Mouse (Mus musculus) embryonic facial prominence, embryonic 15.5 days (tissue): ENCODE results near the gene Ssxb5. TPM values are rescaled to one million over a fixed set of nuclear protein-coding genes. Genes with fewer than 3 reads are reported as not detected.
"Not testable (repeated sequence)": the region's sequence is repeated elsewhere in the genome, so short reads cannot be mapped to it uniquely, and the experiment has no call there.

Source experiments
- ATAC-seq: fragments of 200-750 bp; cut with Nextera tagmentation; 2 replicates; pipeline ENCODE4 v1.8.0; 2017; ENCODE audit warnings: low read depth, moderate TSS enrichment; ENCODE audit not compliant: insufficient number of reproducible peaks, low FRiP score, low TSS enrichment
- H3K27ac ChIP-seq: fragments of 300-500 bp; sonication (generic); replicated peaks from 2 replicates; pipeline ENCODE4 v1.5.1; 2015; ENCODE audit warnings: mild to moderate bottlenecking, inconsistent platforms
- H3K27me3 ChIP-seq: fragments of 300-500 bp; sonication (generic); 2 replicates; pipeline ENCODE4 v1.6.1; 2015; ENCODE audit warnings: inconsistent platforms
- H3K36me3 ChIP-seq: fragments of 300-500 bp; sonication (generic); 2 replicates; pipeline ENCODE4 v1.6.1; 2015; ENCODE audit warnings: mild to moderate bottlenecking, inconsistent platforms
- H3K4me1 ChIP-seq: fragments of 300-500 bp; sonication (generic); 2 replicates; pipeline ENCODE4 v1.6.1; 2015; ENCODE audit warnings: inconsistent platforms
- H3K4me2 ChIP-seq: fragments of 300-500 bp; sonication (generic); replicated peaks from 2 replicates; pipeline ENCODE4 v1.6.1; 2015; ENCODE audit warnings: mild to moderate bottlenecking, inconsistent platforms
- H3K4me3 ChIP-seq: fragments of 300-500 bp; sonication (generic); replicated peaks from 2 replicates; pipeline ENCODE4 v1.5.1; 2015; ENCODE audit warnings: mild to moderate bottlenecking, inconsistent platforms
- H3K9ac ChIP-seq: fragments of 300-500 bp; sonication (generic); 2 replicates; pipeline ENCODE4 v1.6.1; 2015; ENCODE audit warnings: inconsistent platforms
- H3K9me3 ChIP-seq: fragments of 300-500 bp; sonication (generic); replicated peaks from 2 replicates; pipeline ENCODE4 v1.6.1; 2016; ENCODE audit warnings: inconsistent platforms
- whole genome bisulfite sequencing: fragments of 180-500 bp; shearing (Covaris S2); methylation state at CpG from one replicate; pipeline ENCODE4 v1.1.7; 2015; 5-methylcytosine and 5-hydroxymethylcytosine counted together
- polyA plus RNA-seq: library from polyadenylated mRNA; unstranded; fragments of >200 nt; fragmentation: Nextera tagmentation; extraction: Ambion mirVana; gene quantifications from 2 replicates; pipeline ENCODE4 v1.2.1, GENCODE M21; 2015

The Ssxb5 gene
- not detected in 2 replicates for polyA plus RNA-seq

DNA sequence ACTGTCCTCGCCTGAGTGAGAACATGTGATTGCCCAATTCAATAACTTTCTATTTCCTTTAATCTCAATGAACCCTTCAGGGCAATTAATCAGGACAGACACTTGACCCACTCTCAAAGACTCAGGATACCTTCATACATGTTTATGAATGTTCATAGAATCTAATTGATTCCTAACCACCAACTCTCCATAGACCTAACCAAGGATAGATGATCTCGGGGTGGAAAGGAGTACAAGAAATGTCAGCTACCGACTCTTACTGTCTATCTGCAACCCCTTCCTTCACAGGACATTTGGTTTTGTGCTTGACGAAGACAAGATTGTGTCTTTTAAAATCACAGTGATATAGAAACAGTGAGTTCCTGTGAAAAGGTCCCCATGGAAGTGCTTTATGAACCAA is at the start of gene Ssxb5:
TSS of gene Ssxb5 (plus strand) at position 301 of the 400 bp plus-strand sequence.
- not testable (repeated sequence) for H3K36me3 ChIP-seq, H3K4me1 ChIP-seq, H3K27me3 ChIP-seq, ATAC-seq, H3K9ac ChIP-seq, H3K4me3 ChIP-seq, H3K27ac ChIP-seq, H3K9me3 ChIP-seq, H3K4me2 ChIP-seq
- WGBS, result 71% methylated on average over 4 of the region's 4 CpGs

- H3K9ac ChIP-seq, result no peak overlapping the region
- H3K4me1 ChIP-seq, result no peaks in the 10 kb centered on the region
- H3K27me3 ChIP-seq, result no peaks in the 10 kb centered on the region
- no peak for ATAC-seq
- H3K36me3 ChIP-seq, result no peaks in the 10 kb centered on the region
- no peak overlapping the region for H3K27ac ChIP-seq
- H3K4me2 ChIP-seq, result no peak overlapping the region
- H3K9me3 ChIP-seq, result no peaks in the 10 kb centered on the region
- no peak overlapping the region for H3K4me3 ChIP-seq
Observed at GRCm38 (mm10) chrX:8832043-8832442, 28.6 kb downstream of the Ssxb5 start.

DNA sequence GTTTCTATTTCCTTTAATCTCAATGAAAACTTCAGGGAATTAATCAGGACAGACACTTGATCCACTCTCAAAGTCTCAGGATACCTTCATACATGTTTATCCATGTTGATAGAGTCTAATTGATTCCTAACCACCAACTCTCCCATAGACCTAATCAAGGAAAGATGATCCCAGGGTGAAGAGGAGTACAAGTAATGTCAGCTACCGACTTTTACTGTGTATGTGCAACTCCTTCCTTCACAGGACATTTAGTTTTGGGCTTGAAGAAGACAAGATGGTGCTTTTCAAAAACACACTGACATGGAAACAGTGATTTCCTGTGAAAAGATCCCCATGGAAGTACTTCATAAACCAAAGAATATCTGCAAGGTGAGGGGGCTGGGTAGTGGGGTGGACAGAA is 40.2 kb downstream of the Ssxb5 start, which contains the start of gene Gm6592:
TSS of gene Gm6592 (plus strand) at position 301 of the 400 bp plus-strand sequence.
- H3K27me3 ChIP-seq, result no peaks in the 10 kb centered on the region
- 77% methylated on average over 1 of the region's 1 CpGs for WGBS
- H3K9me3 ChIP-seq, result no peaks in the 10 kb centered on the region
- no peak within 1 kb of the TSS for H3K4me2 ChIP-seq
- no peak within 1 kb of the TSS for H3K4me3 ChIP-seq
- no peak within 1 kb of the TSS for H3K27ac ChIP-seq
- H3K9ac ChIP-seq, result no peak within 1 kb of the TSS
- no peaks in the 10 kb centered on the region for H3K4me1 ChIP-seq
- H3K36me3 ChIP-seq, result no peaks in the 10 kb centered on the region
- no peak for ATAC-seq

DNA sequence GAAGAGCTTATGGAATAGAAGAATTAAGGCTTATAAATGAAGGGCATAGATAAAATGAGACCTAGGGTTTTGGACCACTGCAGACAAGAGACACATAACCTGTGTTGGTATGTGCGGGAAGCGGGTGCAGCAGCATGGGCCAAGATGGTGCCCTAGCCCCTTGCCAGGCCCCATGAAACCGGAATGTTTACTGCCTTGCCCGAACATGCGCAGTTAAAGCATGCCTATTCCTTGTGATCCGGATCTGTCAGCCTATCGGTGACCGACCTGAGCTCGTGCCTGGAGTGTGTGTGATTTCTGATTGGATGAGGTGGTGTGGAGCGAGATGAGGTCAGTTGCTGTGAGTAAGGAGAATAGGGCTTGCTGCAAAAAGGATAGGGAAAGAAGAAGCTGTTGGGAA is 49.0 kb downstream of the Ssxb5 start:
- Histone ChIP-seq H3K9me3 (no peaks in the 10 kb centered on the region), H3K36me3 (no peaks in the 10 kb centered on the region), H3K4me1 (no peaks in the 10 kb centered on the region), H3K9ac (no peak overlapping the region), H3K27ac (no peak overlapping the region), H3K4me3 (no peak overlapping the region), H3K27me3 (no peaks in the 10 kb centered on the region), H3K4me2 (no peak overlapping the region)
- WGBS, result 89% methylated on average over 10 of the region's 10 CpGs
- ATAC-seq, result no peak

Other genes with a start within 250 kb of the Ssxb5 start
- not detected in 2 replicates for gene Ssxb3, start 211.9 kb upstream of the Ssxb5 start, polyA plus RNA-seq
- gene Ssxb8, start 112.8 kb upstream of the Ssxb5 start, polyA plus RNA-seq, result not detected in 2 replicates
- gene Ssx9, start 55.3 kb upstream of the Ssxb5 start, polyA plus RNA-seq, result not detected in 2 replicates
- not detected in 2 replicates for gene Gm6592, start 40.3 kb downstream of the Ssxb5 start, polyA plus RNA-seq
- not detected in 2 replicates for gene Gm5751, start 70.6 kb downstream of the Ssxb5 start, polyA plus RNA-seq
- 3.6 and 4.3 TPM in 2 replicates for gene B630019K06Rik, start 88.7 kb downstream of the Ssxb5 start, polyA plus RNA-seq
- not detected in 2 replicates for gene Fthl17b, start 159.3 kb downstream of the Ssxb5 start, polyA plus RNA-seq
- not detected in 2 replicates for gene Fthl17c, start 172.9 kb downstream of the Ssxb5 start, polyA plus RNA-seq
- gene Fthl17d, start 183.1 kb downstream of the Ssxb5 start, polyA plus RNA-seq, result not detected in 2 replicates
- not detected in 2 replicates for gene Fthl17e, start 229.8 kb downstream of the Ssxb5 start, polyA plus RNA-seq